Mouse (Mus musculus) heart, embryonic 11.5 days (tissue): ENCODE data around the gene Slc26a11. TPM values are rescaled to one million over a fixed set of nuclear protein-coding genes. Genes with fewer than 3 reads are reported as not detected.

Experiments used
- ATAC-seq: fragments of 200-750 bp; cut with Nextera tagmentation; replicated peaks from 2 replicates; pipeline ENCODE4 v1.8.0; 2017; ENCODE audit warnings: moderate library complexity; ENCODE audit not compliant: insufficient number of reproducible peaks, low FRiP score, low TSS enrichment
- H3K27ac ChIP-seq: fragments of 300-500 bp; sonication (generic); 2 replicates; pipeline ENCODE4 v1.5.1; 2014; ENCODE audit warnings: mild to moderate bottlenecking, low read depth, low read length
- H3K27me3 ChIP-seq: fragments of 300-500 bp; sonication (generic); 2 replicates; pipeline ENCODE4 v1.6.1; 2014; ENCODE audit warnings: mild to moderate bottlenecking, low read length, mixed read lengths; ENCODE audit not compliant: control insufficient read depth, insufficient read depth
- H3K36me3 ChIP-seq: fragments of 300-500 bp; sonication (generic); 2 replicates; pipeline ENCODE4 v1.6.1; 2014; ENCODE audit warnings: mild to moderate bottlenecking, low read length, moderate library complexity, mixed read lengths; ENCODE audit not compliant: control insufficient read depth, insufficient read depth
- H3K4me1 ChIP-seq: fragments of 300-500 bp; sonication (generic); 2 replicates; pipeline ENCODE4 v1.6.1; 2014; ENCODE audit warnings: low read length; ENCODE audit not compliant: control insufficient read depth, insufficient read depth
- H3K4me2 ChIP-seq: fragments of 300-500 bp; sonication (generic); 2 replicates; pipeline ENCODE4 v1.6.1; 2014; ENCODE audit warnings: mild to moderate bottlenecking, moderate library complexity
- H3K4me3 ChIP-seq: fragments of 300-500 bp; sonication (generic); 2 replicates; pipeline ENCODE4 v1.5.1; 2014; ENCODE audit warnings: low read depth, low read length
- H3K9ac ChIP-seq: fragments of 300-500 bp; sonication (generic); 2 replicates; pipeline ENCODE4 v1.6.1; 2014; ENCODE audit warnings: mild to moderate bottlenecking, low read depth, low read length, moderate library complexity
- H3K9me3 ChIP-seq: fragments of 300-500 bp; sonication (generic); replicated peaks from 2 replicates; pipeline ENCODE4 v1.6.1; 2016; ENCODE audit warnings: low read length; ENCODE audit not compliant: control insufficient read depth
- WGBS: fragments of 180-500 bp; shearing (Covaris S2); extraction: QIAGEN DNeasy Blood & Tissue Kit; methylation state at CpG from one replicate; pipeline ENCODE4 v1.1.7; 2014; ENCODE audit not compliant: insufficient replicate concordance; 5-methylcytosine and 5-hydroxymethylcytosine counted together
- microRNA counts: library from miRNA; unstranded; fragments of <30 nt; microRNA quantifications from one replicate; lab custom pipeline; 2015
- microRNA-seq: library from miRNA; unstranded; fragments of <30 nt; microRNA quantifications from one replicate; pipeline ENCODE4, GENCODE M21; 2016; ENCODE audit warnings: borderline number of aligned reads
- polyA plus RNA-seq: library from polyadenylated mRNA; unstranded; fragments of >200 nt; fragmentation: Nextera tagmentation; extraction: Ambion mirVana; gene quantifications from 2 replicates; pipeline ENCODE4 v1.2.1, GENCODE M21; 2014

Slc26a11 gene
- polyA plus RNA-seq, 1 experiment from 2014 or later = 9.4 TPM

DNA sequence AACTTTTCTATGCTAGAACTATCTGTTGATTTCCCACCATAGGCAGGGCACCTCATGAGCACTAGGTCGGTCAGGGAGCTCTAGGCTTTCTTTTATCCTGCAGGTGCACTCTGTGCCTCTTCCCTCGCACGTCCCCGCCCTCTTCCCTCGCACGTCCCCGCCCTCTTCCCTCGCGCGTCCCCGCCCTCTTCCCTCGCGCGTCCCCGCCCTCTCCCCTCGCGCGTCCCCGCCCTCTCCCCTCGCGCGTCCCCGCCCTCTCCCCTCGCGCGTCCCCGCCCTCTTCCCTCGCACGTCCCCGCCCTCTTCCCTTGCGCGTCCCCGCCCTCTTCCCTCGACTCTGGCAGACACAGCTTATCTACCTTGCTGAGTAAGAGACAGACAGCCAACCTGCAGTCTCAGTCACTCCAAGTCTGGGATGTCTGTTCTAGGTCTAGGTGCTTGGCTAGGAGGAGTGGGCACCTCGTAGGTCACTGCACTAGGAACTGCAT lies 73.3 kb downstream of the Slc26a11 start:
- Histone ChIP-seq H3K27me3 (no peaks in the 10 kb centered on the region), H3K4me2 (peak overlapping the region; percentile 67), H3K9ac (no peak overlapping the region), H3K36me3 (peaks cover 8% of the 10 kb centered on the region), H3K4me3 (peak overlapping the region; percentile 26), H3K4me1 (peaks cover 11% of the 10 kb centered on the region), H3K27ac (no peak overlapping the region), H3K9me3 (no peaks in the 10 kb centered on the region)
- 1% methylated on average over 32 of the region's 35 CpGs for WGBS
- 0 out of 2 replicates have a peak, but pooled peaks have one; percentile 47 for ATAC-seq

MicroRNAs encoded within 50 kb of the gene (microRNA counts, 519-probe panel; counts per million panel counts)
- microRNA mmu-miR-1932 (lab: Ali Mortazavi, UCI) = 32.2 counts per million

Small RNAs within 50 kb of the gene (microRNA-seq; reads per million reads assigned to microRNA genes)
- 0.75 reads per million, percentile 6 among the genes with 10 or more reads in this experiment for gene Mir1932

Other genes starting within 250 kb of the Slc26a11 start
- 4.1 and 4.7 TPM in 2 replicates for gene Tbc1d16, start 127.1 kb upstream of the Slc26a11 start, polyA plus RNA-seq
- 3.5 and 4.0 TPM in 2 replicates for gene Ccdc40, start 127.0 kb upstream of the Slc26a11 start, polyA plus RNA-seq
- gene Gaa, start 87.7 kb upstream of the Slc26a11 start, polyA plus RNA-seq = 49.6 and 62.9 TPM in 2 replicates
- gene Eif4a3, start 55.5 kb upstream of the Slc26a11 start, polyA plus RNA-seq = 313 and 316 TPM in 2 replicates
- 0.14 and 0.38 TPM in 2 replicates for gene Card14, start 47.8 kb upstream of the Slc26a11 start, polyA plus RNA-seq
- gene Sgsh, start within 50 bp of the Slc26a11 start, polyA plus RNA-seq = 6.1 and 6.5 TPM in 2 replicates
- gene Rnf213, start 37.5 kb downstream of the Slc26a11 start, polyA plus RNA-seq = 10.4 and 11.0 TPM in 2 replicates
- 8.9 and 9.2 TPM in 2 replicates for gene Endov, start 135.8 kb downstream of the Slc26a11 start, polyA plus RNA-seq
- 0.72 and 0.90 TPM in 2 replicates for gene Nptx1, start 192.2 kb downstream of the Slc26a11 start, polyA plus RNA-seq
- 9.7 and 9.8 TPM in 2 replicates for gene Rptor, start 247.3 kb downstream of the Slc26a11 start, polyA plus RNA-seq